Mouse (Mus musculus) lung, adult 2 months (tissue): ENCODE measurements around the gene 4933430I17Rik.

Experiments
- CTCF ChIP-seq: fragments of 200-500 bp; IDR thresholded peaks from 2 replicates; pipeline ENCODE4 v1.5.1; 2011; ENCODE audit warnings: mild to moderate bottlenecking, low read length, control low read depth; ENCODE audit not compliant: insufficient read depth
- POLR2A ChIP-seq: fragments of 200-500 bp; IDR thresholded peaks from 2 replicates; pipeline ENCODE4 v1.6.1; 2011; ENCODE audit warnings: low read depth, mild to moderate bottlenecking, control low read depth, low read length, borderline replicate concordance; ENCODE audit errors: extremely low read depth

DNA sequence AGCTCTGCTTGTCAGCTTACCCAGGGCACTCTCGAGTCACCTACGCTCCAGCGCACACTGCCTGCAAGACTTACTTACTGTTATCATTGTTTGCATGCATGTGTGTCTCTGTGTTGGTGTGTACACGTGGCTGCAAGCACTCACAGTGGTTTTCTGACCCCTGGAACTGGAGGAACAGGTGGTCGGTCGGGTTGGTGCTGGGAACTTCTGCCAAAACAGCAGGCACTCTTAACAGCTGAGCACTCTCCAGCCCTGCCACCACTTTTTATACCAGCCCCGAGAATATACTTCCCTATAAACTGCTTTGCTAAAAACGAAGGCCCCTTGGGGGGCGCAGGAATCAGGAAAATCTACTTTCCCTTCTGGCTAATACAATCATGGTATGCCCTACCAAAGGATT, 30.9 kb upstream of the 4933430I17Rik start:
- TF ChIP-seq CTCF: no peak
- TF ChIP-seq POLR2A: no peak
